Mouse (Mus musculus): Measurements from ENCODE around the gene Prps1l3. TPM values are rescaled to one million over a fixed set of nuclear protein-coding genes. Genes with fewer than 3 reads are reported as not detected.

Prps1l3 gene
- polyA plus RNA-seq, 1 experiment from 2014 or later = 24.7 TPM

- ATAC-seq (ENCODE audit: low FRiP score, low read depth) = no peak
- no peak overlapping the region for H3K9ac ChIP-seq
- no peak overlapping the region for H3K4me2 ChIP-seq
- H3K36me3 ChIP-seq = no peaks in the 10 kb centered on the region
- H3K9me3 ChIP-seq = no peaks in the 10 kb centered on the region
- H3K4me1 ChIP-seq (replicated peaks) = no peaks in the 10 kb centered on the region
- 67% methylated on average over 1 of the region's 1 CpGs for WGBS
- no peak overlapping the region for H3K27ac ChIP-seq (replicated peaks)
- H3K27me3 ChIP-seq = no peaks in the 10 kb centered on the region
- H3K4me3 ChIP-seq = no peak overlapping the region
These were observed 45.2 kb downstream of the Prps1l3 start for GRCm38 (mm10) chr12:57275456-57275855.

DNA sequence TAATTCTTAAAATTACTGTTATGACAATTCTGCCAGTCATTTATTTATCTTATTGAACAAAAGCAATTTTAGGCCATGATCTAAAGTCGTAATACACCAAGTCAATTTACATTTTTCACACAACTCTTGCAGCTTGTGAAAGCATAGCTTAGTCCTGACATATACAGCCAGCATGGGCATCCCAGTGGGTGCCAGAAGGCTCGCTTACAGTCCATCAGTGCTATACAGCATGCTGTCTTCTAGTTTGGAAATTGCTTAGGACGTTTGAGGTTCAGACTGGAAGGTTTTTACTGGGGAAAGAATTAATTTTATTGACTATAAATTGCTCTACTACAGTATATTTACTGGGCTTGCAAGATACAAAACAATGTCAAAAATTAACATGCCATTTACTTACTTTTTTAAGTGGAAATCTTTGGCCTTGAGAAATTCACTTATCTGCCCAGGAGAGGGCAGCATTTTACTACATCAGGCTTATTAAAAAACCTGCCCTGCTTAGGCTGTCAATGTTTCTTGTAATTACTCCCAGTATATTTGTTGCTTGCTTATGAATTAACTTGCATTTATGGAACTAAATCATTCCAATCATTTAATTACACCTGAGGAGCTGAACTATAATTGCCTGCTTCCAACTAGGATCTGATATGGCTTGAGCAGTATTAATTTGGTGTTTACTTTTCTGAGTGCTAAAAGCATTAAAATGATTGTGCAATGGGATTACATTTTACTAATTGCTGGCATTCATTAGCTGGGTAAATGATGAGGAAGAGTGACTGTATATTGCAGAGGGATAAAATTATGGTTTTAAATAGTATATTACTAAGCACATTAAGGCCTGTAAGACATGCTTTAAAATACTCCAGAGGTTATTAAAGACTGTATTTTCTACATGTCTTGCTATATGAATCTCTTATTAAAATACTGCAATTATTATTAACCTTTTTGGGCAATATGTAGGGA, 51.2 kb downstream of the Prps1l3 start:
- no peak overlapping the region for H3K9ac ChIP-seq
- H3K4me2 ChIP-seq = no peak overlapping the region
- no peaks in the 10 kb centered on the region for H3K4me1 ChIP-seq (replicated peaks)
- no peak overlapping the region for H3K4me3 ChIP-seq
- H3K27me3 ChIP-seq = no peaks in the 10 kb centered on the region
- H3K36me3 ChIP-seq = no peaks in the 10 kb centered on the region
- peak; percentile 59; the same call in 1 of the 2 replicates for ATAC-seq (ENCODE audit: low FRiP score, low read depth)
- H3K27ac ChIP-seq (replicated peaks) = no peak overlapping the region
- no peaks in the 10 kb centered on the region for H3K9me3 ChIP-seq
- 45% methylated on average over 3 of the region's 3 CpGs for WGBS

- H3K4me3 ChIP-seq = no peak overlapping the region
- H3K4me2 ChIP-seq = no peak overlapping the region
- WGBS = 87% methylated on average over 5 of the region's 5 CpGs
- H3K27me3 ChIP-seq = no peaks in the 10 kb centered on the region
- H3K9ac ChIP-seq = no peak overlapping the region
- H3K36me3 ChIP-seq = no peaks in the 10 kb centered on the region
- H3K4me1 ChIP-seq (replicated peaks) = no peaks in the 10 kb centered on the region
- no peak overlapping the region for H3K27ac ChIP-seq (replicated peaks)
- H3K9me3 ChIP-seq = no peaks in the 10 kb centered on the region
- ATAC-seq (ENCODE audit: low FRiP score, low read depth) = no peak
These were observed 55.3 kb downstream of the Prps1l3 start for GRCm38 (mm10) chr12:57285303-57286059.

Other genes starting within 250 kb of the Prps1l3 start
- 0.10 and 0.33 TPM in 2 replicates for gene Slc25a21, start 32.9 kb upstream of the Prps1l3 start, polyA plus RNA-seq (2015; fragmentation: Nextera tagmentation; extraction: Ambion mirVana)
- gene Mipol1, start within 50 bp of the Prps1l3 start, polyA plus RNA-seq (2015; fragmentation: Nextera tagmentation; extraction: Ambion mirVana) = 4.1 and 4.9 TPM in 2 replicates

All from hindbrain, embryonic 15.5 days (tissue).